Mouse (Mus musculus) C2C12 (cell line): ENCODE results near the gene Cox20.

Experiments
- MAX ChIP-seq: IDR thresholded peaks from one replicate; pipeline ENCODE4 v1.6.1; 2011; ENCODE audit warnings: mild to moderate bottlenecking, control low read depth
- MYOG ChIP-seq: IDR thresholded peaks from one replicate; pipeline ENCODE4 v1.6.1; 2011; ENCODE audit not compliant: control insufficient read depth, insufficient read length; ENCODE audit errors: extremely low read depth

GRCm38 (mm10) chr1:178313039-178313597, 5.8 kb upstream of the Cox20 start:
- TF ChIP-seq MYOG (no peak), MAX (no peak)
